Comparison of ENCODE assay signal across 10 mouse cellular contexts in the genomic region with DNA sequence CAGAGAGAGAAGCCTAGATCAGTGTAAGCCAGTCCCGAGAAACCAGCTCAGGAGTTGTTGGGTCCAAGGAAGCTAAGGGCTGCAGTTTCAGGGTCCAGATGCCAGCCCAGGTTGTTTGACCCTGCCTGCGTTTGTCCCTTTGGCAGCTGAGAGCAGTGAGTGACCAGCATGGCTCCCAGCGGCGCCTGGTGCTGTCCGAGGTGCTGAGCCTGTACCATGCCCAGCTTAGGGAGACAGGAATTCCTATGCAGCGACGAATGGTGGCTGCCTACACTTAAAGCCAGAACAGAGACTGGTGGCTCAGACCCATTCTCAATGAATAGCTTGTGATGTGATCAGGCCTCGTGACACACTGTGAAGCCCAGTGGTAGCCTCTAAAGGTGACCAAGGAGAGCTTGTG. TPM values are rescaled to one million over a fixed set of nuclear protein-coding genes. Genes with fewer than 3 reads are reported as not detected.
DNase-seq lines count a peak whose midpoint lies in the region; ATAC-seq lines count a peak whose summit lies in the region.
"Had no signal": no experiment of that assay in that cellular context is flagged by ENCODE, and none has a peak within 500 bp of the region (broad histone marks: within the 10 kb centered on the region; RNA-seq: fewer than 3 reads in every experiment).

No protein-coding gene starts in this region.

- 0 out of 2 replicates have a peak, but pooled peaks cover 11% of the 10 kb centered on the region for H3K27me3 ChIP-seq in midbrain, embryonic 12.5 days

- H3K4me1 ChIP-seq in midbrain, embryonic 12.5 days, result peaks cover 24% of the 10 kb centered on the region; the same call in 1 of the 2 replicates
- H3K4me1 ChIP-seq: limb, embryonic 15.5 days had no signal

- no peak overlapping the region for H3K4me3 ChIP-seq in midbrain, embryonic 12.5 days
- H3K4me3 ChIP-seq: limb, embryonic 15.5 days had no signal

- no peak overlapping the region for H3K4me2 ChIP-seq in midbrain, embryonic 12.5 days (replicated peaks)
- H3K4me2 ChIP-seq: limb, embryonic 15.5 days had no signal

- 0 out of 2 replicates have a peak overlapping the region, but pooled peaks have one; percentile 17 for H3K27ac ChIP-seq in midbrain, embryonic 12.5 days (replicated peaks)
- H3K27ac ChIP-seq: limb, embryonic 15.5 days had no signal

- WGBS in midbrain, embryonic 12.5 days, result 4% methylated on average over 8 of the region's 8 CpGs

- no peaks in the 10 kb centered on the region for H3K9me3 ChIP-seq in midbrain, embryonic 12.5 days
- H3K9me3 ChIP-seq: limb, embryonic 15.5 days had no signal

- no peak overlapping the region for H3K9ac ChIP-seq in midbrain, embryonic 12.5 days (replicated peaks)
- H3K9ac ChIP-seq: limb, embryonic 15.5 days had no signal

- DNase-seq in left cerebral cortex, postnatal 4 days, result peak; percentile 26
- no peak for DNase-seq in left cerebral cortex, postnatal 14 days (ENCODE audit: low spot score in 2 of 2)
- DNase-seq in adrenal gland, adult 2 months, result peak; percentile 50
- peak; percentile 39 to 56 for DNase-seq in heart, postnatal 36 days
- DNase-seq in frontal cortex, postnatal 14 days (ENCODE audit: low spot score in 2 of 2), result no peak
- no peak for DNase-seq in layer of hippocampus, adult 18-20 months (ENCODE audit: low spot score in 2 of 2)
- DNase-seq in layer of hippocampus, adult 9-10 months (ENCODE audit: low spot score), result no peak

- H3K36me3 ChIP-seq in midbrain, embryonic 12.5 days, result no peaks in the 10 kb centered on the region
- H3K36me3 ChIP-seq: limb, embryonic 15.5 days had no signal

- intact Hi-C loops in left cerebral cortex, postnatal 4 days (cut with DNase I), result no loop called here
- intact Hi-C loops in left cerebral cortex, postnatal 14 days (cut with DNase I), result no loop called here
- intact Hi-C loops in heart, postnatal 36 days (cut with DNase I), result no loop called here

- no peak for ATAC-seq in midbrain, embryonic 12.5 days (ENCODE audit: low FRiP score, low read depth)

RNA-seq across cellular contexts. Expression of gene Bhlhe23, which starts 20.8 kb away (rescaled TPM):
- total RNA-seq in left cerebral cortex, postnatal 4 days (2021), result not detected
- total RNA-seq in left cerebral cortex, postnatal 14 days (2021), result not detected
- total RNA-seq in adrenal gland, adult 2 months (2021), result not detected
- polyA plus RNA-seq in adrenal gland, adult 2 months (2012; rRNA removed), result not detected in 2 replicates
- not detected for total RNA-seq in heart, postnatal 36 days (2021)
- polyA plus RNA-seq in midbrain, embryonic 12.5 days (2016; fragmentation: Nextera tagmentation; extraction: Ambion mirVana), result 26.0 and 29.3 TPM in 2 replicates
- not detected for total RNA-seq in layer of hippocampus, adult 18-20 months (2021)
- polyA plus RNA-seq: limb, embryonic 15.5 days; stomach, embryonic 14.5 days had no signal

RNA-seq across cellular contexts. Expression of gene Slc17a9, which starts 30.8 kb away (rescaled TPM):
- under 1 TPM; 0.44 to 0.50 TPM for total RNA-seq in left cerebral cortex, postnatal 4 days (2021)
- 1 to 10 TPM in 1 of 2 experiments, under 1 TPM in 1; 0.24 to 1.1 TPM for total RNA-seq in left cerebral cortex, postnatal 14 days (2021)
- under 1 TPM; 0.52 TPM for total RNA-seq in adrenal gland, adult 2 months (2021)
- 2.7 and 3.8 TPM in 2 replicates for polyA plus RNA-seq in adrenal gland, adult 2 months (2012; rRNA removed)
- under 1 TPM in 1 of 2 experiments, not detected in 1; 0.38 TPM for total RNA-seq in heart, postnatal 36 days (2021)
- 0.17 and 0.22 TPM in 2 replicates for polyA plus RNA-seq in midbrain, embryonic 12.5 days (2016; fragmentation: Nextera tagmentation; extraction: Ambion mirVana)
- under 1 TPM; 0.27 to 0.48 TPM for total RNA-seq in layer of hippocampus, adult 18-20 months (2021)

RNA-seq across cellular contexts. Expression of gene Gid8, which starts 46.0 kb away (rescaled TPM):
- 10 to 100 TPM; 66.3 to 67.5 TPM for total RNA-seq in left cerebral cortex, postnatal 4 days (2021)
- 10 to 100 TPM; 61.8 to 63.6 TPM for total RNA-seq in left cerebral cortex, postnatal 14 days (2021)
- 10 to 100 TPM; 58.3 to 61.8 TPM for total RNA-seq in adrenal gland, adult 2 months (2021)
- 11.3 and 12.2 TPM in 2 replicates for polyA plus RNA-seq in adrenal gland, adult 2 months (2012; rRNA removed)
- 10 to 100 TPM; 59.4 to 60.5 TPM for total RNA-seq in heart, postnatal 36 days (2021)
- 54.6 and 59.2 TPM in 2 replicates for polyA plus RNA-seq in midbrain, embryonic 12.5 days (2016; fragmentation: Nextera tagmentation; extraction: Ambion mirVana)
- total RNA-seq in layer of hippocampus, adult 18-20 months (2021), result 10 to 100 TPM; 58.6 to 61.5 TPM

RNA-seq across cellular contexts. Expression of gene Dido1, which starts 46.1 kb away (rescaled TPM):
- total RNA-seq in left cerebral cortex, postnatal 4 days (2021), result 10 to 100 TPM; 60.8 to 61.4 TPM
- total RNA-seq in left cerebral cortex, postnatal 14 days (2021), result 10 to 100 TPM; 56.6 to 57.7 TPM
- 10 to 100 TPM; 36.6 to 38.6 TPM for total RNA-seq in adrenal gland, adult 2 months (2021)
- polyA plus RNA-seq in adrenal gland, adult 2 months (2012; rRNA removed), result 7.3 and 8.7 TPM in 2 replicates
- 10 to 100 TPM; 24.4 to 29.0 TPM for total RNA-seq in heart, postnatal 36 days (2021)
- polyA plus RNA-seq in midbrain, embryonic 12.5 days (2016; fragmentation: Nextera tagmentation; extraction: Ambion mirVana), result 41.4 and 43.6 TPM in 2 replicates
- total RNA-seq in layer of hippocampus, adult 18-20 months (2021), result 10 to 100 TPM; 53.2 to 54.6 TPM

Comparison
In these comparisons a context has a peak if more than half of its experiments do, and no peak if none do; other contexts are left out.
1. DNase-seq: peak in left cerebral cortex, postnatal 4 days (single experiment), adrenal gland, adult 2 months (single experiment) and heart, postnatal 36 days (2 of 2); none in left cerebral cortex, postnatal 14 days (0 of 2), frontal cortex, postnatal 14 days (0 of 2), layer of hippocampus, adult 18-20 months (0 of 2) and layer of hippocampus, adult 9-10 months (single experiment).